Comparison of ENCODE assay signal across 15 mouse cellular contexts in the genomic region with DNA sequence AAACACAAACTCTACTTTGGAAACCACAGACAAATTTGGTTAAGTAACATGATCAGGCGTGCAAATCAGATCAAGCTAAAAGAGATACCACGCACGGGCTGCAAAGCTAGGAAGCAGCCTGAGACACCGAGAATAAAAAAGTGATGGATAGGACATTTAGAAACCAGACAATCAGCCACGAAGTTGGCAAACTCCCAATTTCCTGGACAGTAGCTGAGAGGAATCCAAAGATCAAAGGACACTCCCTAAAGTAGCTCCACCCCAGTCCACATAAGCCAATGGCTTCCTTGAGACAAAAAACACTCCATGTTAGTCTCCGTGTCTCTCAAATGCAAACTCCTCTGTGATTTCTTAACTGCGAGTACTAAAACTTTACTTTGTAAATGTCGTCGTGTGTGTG. TPM values are rescaled to one million over a fixed set of nuclear protein-coding genes. Genes with fewer than 3 reads are reported as not detected.
DNase-seq lines count a peak whose midpoint lies in the region; ATAC-seq and TF ChIP-seq lines count a peak whose summit lies in the region.
"Had no signal": no experiment of that assay in that cellular context is flagged by ENCODE, and none has a peak within 500 bp of the region (broad histone marks: within the 10 kb centered on the region; RNA-seq: fewer than 3 reads in every experiment).

No protein-coding gene starts in this region.

- ATAC-seq in lung, embryonic 14.5 days (ENCODE audit: insufficient read depth): no peak
- ATAC-seq in hindbrain, postnatal 0 days: no peak
- ATAC-seq: forebrain, embryonic 13.5 days had no signal

- no peak overlapping the region for H3K27ac ChIP-seq in kidney, adult 2 months (ENCODE audit: insufficient read depth, low read depth, low read length)
- H3K27ac ChIP-seq in lung, embryonic 14.5 days (ENCODE audit: low read depth): no peak overlapping the region
- H3K27ac ChIP-seq in hindbrain, postnatal 0 days: no peak overlapping the region
- H3K27ac ChIP-seq: forebrain, embryonic 13.5 days; limb, embryonic 15.5 days; neural tube, embryonic 12.5 days; stomach, postnatal 0 days had no signal

- no peaks in the 10 kb centered on the region for H3K9me3 ChIP-seq in lung, embryonic 14.5 days (ENCODE audit: low read depth, low read length)
- H3K9me3 ChIP-seq in hindbrain, postnatal 0 days (ENCODE audit: low read length): no peaks in the 10 kb centered on the region
- H3K9me3 ChIP-seq: forebrain, embryonic 13.5 days; limb, embryonic 15.5 days; megakaryocyte, embryonic 14.5 days; neural tube, embryonic 12.5 days had no signal

- DNase-seq in 416B (ENCODE audit: low read depth) (peak; percentile 73), ZHBTc4 (ENCODE audit: low read depth, low spot score) (peak; percentile 80)
- DNase-seq in kidney, adult 2 months: peak; percentile 91
- DNase-seq in lung, embryonic 14.5 days: peak; percentile 84
- DNase-seq in spleen, postnatal 14 days (ENCODE audit: low spot score in 2 of 2): no peak
- no peak for DNase-seq in hindbrain, postnatal 0 days (ENCODE audit: low spot score)
- DNase-seq in spleen, postnatal 36 days (ENCODE audit: low spot score in 2 of 2): no peak
- DNase-seq: gastrocnemius, postnatal 10 days had no signal

- H3K4me3 ChIP-seq in kidney, adult 2 months (ENCODE audit: insufficient read depth, low read depth, low read length): 0 out of 2 replicates have a peak overlapping the region, but pooled peaks have one; percentile 20
- 0 out of 2 replicates have a peak overlapping the region, but pooled peaks have one; percentile 2 for H3K4me3 ChIP-seq in lung, embryonic 14.5 days (ENCODE audit: low read depth, low read length)
- no peak overlapping the region for H3K4me3 ChIP-seq in hindbrain, postnatal 0 days (ENCODE audit: low read length)
- H3K4me3 ChIP-seq: forebrain, embryonic 13.5 days; limb, embryonic 15.5 days; neural tube, embryonic 12.5 days had no signal

- peak overlapping the region; percentile 25; the same call in 1 of the 2 replicates for H3K4me2 ChIP-seq in lung, embryonic 14.5 days
- H3K4me2 ChIP-seq in hindbrain, postnatal 0 days (ENCODE audit: low read depth, low read length): no peak overlapping the region
- H3K4me2 ChIP-seq: forebrain, embryonic 13.5 days; limb, embryonic 15.5 days had no signal

- peaks cover 16% of the 10 kb centered on the region for H3K4me1 ChIP-seq in kidney, adult 2 months (ENCODE audit: control insufficient read depth, insufficient read depth, low read length)
- peaks cover 20% of the 10 kb centered on the region for H3K4me1 ChIP-seq in lung, embryonic 14.5 days (ENCODE audit: insufficient read depth)
- H3K4me1 ChIP-seq in hindbrain, postnatal 0 days (ENCODE audit: insufficient read depth, low read length): peaks cover 9% of the 10 kb centered on the region; the same call in 1 of the 2 replicates

- no peaks in the 10 kb centered on the region; the same call in 1 of the 2 replicates for H3K36me3 ChIP-seq in kidney, adult 2 months (ENCODE audit: control insufficient read depth, insufficient read depth, low read length)
- peaks cover 17% of the 10 kb centered on the region; the same call in 1 of the 2 replicates for H3K36me3 ChIP-seq in lung, embryonic 14.5 days (ENCODE audit: insufficient read depth)
- no peaks in the 10 kb centered on the region; the same call in 1 of the 2 replicates for H3K36me3 ChIP-seq in hindbrain, postnatal 0 days (ENCODE audit: insufficient read depth, low read length)

- no peak for TF ChIP-seq CTCF in kidney, adult 2 months (conservative IDR thresholded peaks at IDR 0.05; ENCODE audit: insufficient read depth, insufficient read length, low read depth, low read length)
- no peak for TF ChIP-seq CTCF in lung, embryonic 14.5 days (IDR thresholded peaks at IDR 0.05; ENCODE audit: low read depth)
- no peak for TF ChIP-seq CTCF in hindbrain, postnatal 0 days (IDR thresholded peaks at IDR 0.05; ENCODE audit: low read depth)

- H3K27me3 ChIP-seq in kidney, adult 2 months (replicated peaks; ENCODE audit: control insufficient read depth, insufficient read depth, low read length): no peaks in the 10 kb centered on the region
- H3K27me3 ChIP-seq in lung, embryonic 14.5 days (ENCODE audit: insufficient read depth, low read length): no peaks in the 10 kb centered on the region
- no peaks in the 10 kb centered on the region for H3K27me3 ChIP-seq in hindbrain, postnatal 0 days (ENCODE audit: insufficient read depth, low read length)
- H3K27me3 ChIP-seq: forebrain, embryonic 13.5 days; limb, embryonic 15.5 days; megakaryocyte, embryonic 14.5 days; neural tube, embryonic 12.5 days had no signal

- WGBS in kidney, adult 2 months: 25% methylated on average over 9 of the region's 9 CpGs
- 31% methylated on average over 9 of the region's 9 CpGs for WGBS in lung, embryonic 14.5 days
- 54% methylated on average over 9 of the region's 9 CpGs for WGBS in hindbrain, postnatal 0 days

- 0 out of 2 replicates have a peak overlapping the region, but pooled peaks have one; percentile 9 for H3K9ac ChIP-seq in lung, embryonic 14.5 days
- H3K9ac ChIP-seq in hindbrain, postnatal 0 days (replicated peaks; ENCODE audit: low read length): no peak overlapping the region
- H3K9ac ChIP-seq: forebrain, embryonic 13.5 days; limb, embryonic 15.5 days; neural tube, embryonic 12.5 days had no signal

- TF ChIP-seq POLR2A in kidney, adult 2 months (IDR thresholded peaks at IDR 0.05; ENCODE audit: low read depth, low read length): no peak

RNA-seq across cellular contexts. Expression of gene Dad1, which starts 4.6 kb away (rescaled TPM):
- polyA plus RNA-seq in kidney, adult 2 months (2012; rRNA removed): 773 and 775 TPM in 2 replicates
- polyA plus RNA-seq in lung, embryonic 14.5 days (2014; fragmentation: Nextera tagmentation; extraction: Ambion mirVana): 382 and 393 TPM in 2 replicates
- 189 and 321 TPM in 2 replicates for total RNA-seq in hindbrain, postnatal 0 days (2014; rRNA removed)
- 406 and 407 TPM in 2 replicates for polyA plus RNA-seq in hindbrain, postnatal 0 days (2015; fragmentation: Nextera tagmentation; extraction: Ambion mirVana)

RNA-seq across cellular contexts. Expression of gene Abhd4, which starts 4.7 kb away (rescaled TPM):
- polyA plus RNA-seq in kidney, adult 2 months (2012; rRNA removed): 74.5 and 75.8 TPM in 2 replicates
- polyA plus RNA-seq in lung, embryonic 14.5 days (2014; fragmentation: Nextera tagmentation; extraction: Ambion mirVana): 42.1 and 49.1 TPM in 2 replicates
- 105 and 126 TPM in 2 replicates for total RNA-seq in hindbrain, postnatal 0 days (2014; rRNA removed)
- 76.9 and 82.7 TPM in 2 replicates for polyA plus RNA-seq in hindbrain, postnatal 0 days (2015; fragmentation: Nextera tagmentation; extraction: Ambion mirVana)

RNA-seq across cellular contexts. Expression of gene Olfr49, which starts 35.4 kb away (rescaled TPM):
- not detected in 2 replicates for polyA plus RNA-seq in kidney, adult 2 months (2012; rRNA removed)
- polyA plus RNA-seq in lung, embryonic 14.5 days (2014; fragmentation: Nextera tagmentation; extraction: Ambion mirVana): not detected in 2 replicates
- not detected in 2 replicates for total RNA-seq in hindbrain, postnatal 0 days (2014; rRNA removed)
- polyA plus RNA-seq in hindbrain, postnatal 0 days (2015; fragmentation: Nextera tagmentation; extraction: Ambion mirVana): 0.05 TPM in 1 of 2 replicates, not detected in the other
- total RNA-seq: gastrocnemius, postnatal 10 days; heart, postnatal 10 days; layer of hippocampus, adult 8-10 months had no signal
- polyA plus RNA-seq: forebrain, embryonic 13.5 days; limb, embryonic 15.5 days; neural tube, embryonic 12.5 days had no signal

Comparison
In these comparisons a context has a peak if more than half of its experiments do, and no peak if none do; other contexts are left out.
1. DNase-seq: peak in 416B (single experiment), ZHBTc4 (single experiment), kidney, adult 2 months (single experiment) and lung, embryonic 14.5 days (single experiment); none in spleen, postnatal 14 days (0 of 2), hindbrain, postnatal 0 days (single experiment) and spleen, postnatal 36 days (0 of 2).